Mouse (Mus musculus) right cerebral cortex, adult 18-20 months (tissue): ENCODE measurements around the gene Sumf2.

Source experiments
- DNase-seq: peaks from one replicate; pipeline ENCODE4 v3.0.0; 2022; ENCODE audit warnings: mixed read lengths

Gene Sumf2

GRCm38 (mm10) chr5:129908242-129908965 lies 61.6 kb downstream of the Sumf2 start, which contains the start of gene Nupr1l:
TSS of gene Nupr1l (plus strand) at chr5:129908540.
- DNase-seq: peak; percentile 89

DNA sequence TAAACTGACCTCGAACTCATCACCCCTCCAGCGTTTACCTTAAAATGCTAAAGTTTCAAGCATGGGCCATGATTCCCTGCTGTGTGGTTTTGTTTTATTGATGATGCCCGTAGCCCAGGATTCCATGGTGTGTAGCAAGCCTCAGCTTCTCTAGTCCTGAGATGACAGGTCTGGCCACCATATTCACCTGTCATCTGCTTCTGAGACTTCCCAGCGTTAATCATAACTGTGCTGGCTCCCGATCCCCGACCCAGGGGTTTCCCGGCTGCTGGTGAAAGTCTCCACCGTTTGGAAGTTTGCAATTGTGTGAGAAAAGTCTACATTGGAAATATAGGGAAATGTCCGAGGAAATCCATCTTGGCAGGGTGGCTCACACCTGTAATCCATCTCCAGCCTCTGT lies 62.4 kb downstream of the Sumf2 start:
- no peak for DNase-seq

DNA sequence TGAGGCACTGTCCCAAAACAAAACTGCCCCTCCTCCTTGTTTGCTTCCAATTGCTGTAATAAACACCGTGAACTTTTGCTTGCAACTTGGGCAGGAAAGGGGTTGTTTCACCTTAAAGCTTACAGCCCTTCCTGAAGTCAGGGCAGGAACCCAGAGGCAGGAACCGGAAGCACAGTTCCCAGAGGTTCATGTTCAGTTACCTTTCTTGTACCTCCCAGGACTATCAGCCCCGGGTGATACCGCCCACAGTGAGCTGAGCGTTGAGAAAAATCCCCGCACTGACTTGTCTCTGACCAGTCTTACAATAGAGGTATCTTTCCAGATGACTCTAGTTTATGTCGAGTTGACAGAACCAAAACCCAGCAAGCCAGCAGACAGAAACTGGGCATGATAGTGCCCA lies 62.8 kb downstream of the Sumf2 start:
- DNase-seq: no peak
